Mouse (Mus musculus): ENCODE data around the gene Tubd1.

Tubd1 gene

GRCm38 (mm10) chr11:86558258-86558657 lies 13.5 kb downstream of the Tubd1 start:
- no peak for DNase-seq (ENCODE audit: low spot score)

- no peak for DNase-seq (ENCODE audit: low spot score)
Measured at GRCm38 (mm10) chr11:86568425-86568824, 23.6 kb downstream of the Tubd1 start.

DNA sequence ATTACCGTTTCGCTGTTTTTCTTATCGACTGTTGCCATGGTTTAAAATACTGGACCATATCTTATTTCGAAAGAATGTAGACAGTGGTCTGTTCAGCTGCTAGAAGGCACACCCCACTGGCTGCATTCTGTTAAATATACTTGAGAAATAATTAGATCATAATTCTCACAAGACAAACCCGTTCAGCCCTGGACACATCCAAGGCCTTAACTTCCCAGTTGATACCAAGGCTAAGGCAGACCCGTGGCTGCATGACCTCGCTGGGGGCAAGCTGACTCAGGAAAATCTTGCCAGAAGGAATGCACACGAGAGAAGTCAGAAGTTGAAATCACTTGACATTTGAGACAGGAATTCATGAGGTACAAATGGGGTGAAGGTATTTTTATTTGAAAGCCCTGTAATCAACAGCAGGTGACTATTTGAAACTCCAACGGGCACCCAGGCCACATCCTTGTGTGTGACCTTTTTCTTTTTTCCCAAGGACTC lies 25.5 kb downstream of the Tubd1 start:
- no peak for DNase-seq (ENCODE audit: low spot score)

GRCm38 (mm10) chr11:86571047-86571855 lies 26.5 kb downstream of the Tubd1 start:
- no peak for DNase-seq (ENCODE audit: low spot score)

- DNase-seq (ENCODE audit: low spot score), result no peak
Measured at GRCm38 (mm10) chr11:86571871-86572270, 27.1 kb downstream of the Tubd1 start.

GRCm38 (mm10) chr11:86572623-86573022 lies 27.8 kb downstream of the Tubd1 start:
- no peak for DNase-seq (ENCODE audit: low spot score)

DNA sequence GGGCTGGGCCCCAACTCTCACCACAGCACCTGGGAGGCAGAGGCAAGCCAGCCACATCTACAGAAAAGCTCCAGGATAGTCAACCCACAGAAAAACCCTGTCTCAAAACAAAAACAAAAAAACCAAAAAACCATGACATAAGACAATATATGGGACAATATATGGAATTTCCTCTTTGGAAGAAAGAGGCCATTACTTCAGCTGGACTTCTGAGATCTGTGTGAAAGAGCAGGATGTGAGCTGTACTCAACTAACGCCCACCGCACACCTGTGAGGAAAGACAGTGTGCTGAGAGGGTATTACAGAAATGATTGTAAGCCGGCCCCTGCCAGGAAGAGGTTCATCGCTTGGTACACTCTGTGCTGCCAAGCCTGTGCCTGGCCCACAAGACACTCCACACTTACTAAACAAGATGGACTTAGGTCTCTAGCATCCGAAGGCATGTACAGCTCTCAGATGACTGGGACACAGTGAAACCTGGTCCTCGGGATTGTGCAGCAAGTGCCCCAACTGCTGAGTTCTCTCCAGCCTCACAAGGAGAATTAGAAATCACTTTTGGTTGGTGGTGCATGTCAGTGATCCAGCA lies 28.9 kb downstream of the Tubd1 start:
- DNase-seq (ENCODE audit: low spot score), result no peak

GRCm38 (mm10) chr11:86574408-86574807 lies 29.6 kb downstream of the Tubd1 start:
- DNase-seq (ENCODE audit: low spot score), result no peak

DNA sequence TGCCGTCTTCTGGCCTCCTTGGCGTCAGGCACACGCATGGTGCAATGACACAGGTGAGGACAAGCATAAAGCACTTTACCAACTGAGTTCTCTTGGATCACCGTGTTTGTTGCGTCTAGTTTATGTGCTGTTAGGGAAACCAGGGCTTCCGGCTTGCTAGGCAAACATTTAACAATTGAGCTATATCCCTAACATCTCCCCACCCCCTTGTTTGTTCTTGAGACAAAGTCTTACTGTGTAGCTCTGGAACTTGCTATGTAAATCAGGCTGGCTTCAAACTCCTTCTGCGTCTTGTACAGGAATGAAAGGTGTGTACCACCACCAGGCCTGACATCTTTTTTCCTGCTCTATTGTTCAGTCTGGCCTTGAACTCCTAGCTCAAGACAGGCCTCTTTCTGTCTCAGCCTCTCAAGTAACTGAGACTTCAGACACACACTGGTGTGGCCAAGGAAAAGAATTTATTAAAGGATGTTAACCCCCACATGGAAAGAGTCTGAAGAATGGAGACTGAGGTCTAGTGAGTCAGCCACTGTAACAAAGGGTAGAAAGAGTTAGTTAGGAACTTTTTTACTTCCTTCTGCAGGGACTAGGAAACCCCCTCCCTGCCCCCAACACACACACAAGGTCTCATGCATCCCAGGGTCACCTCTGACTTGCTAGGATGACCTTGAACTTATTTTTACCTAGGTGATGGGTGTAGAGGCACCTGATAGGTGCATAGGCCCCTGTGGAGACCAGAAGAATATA lies 31.0 kb downstream of the Tubd1 start:
- DNase-seq (ENCODE audit: low spot score), result no peak

DNA sequence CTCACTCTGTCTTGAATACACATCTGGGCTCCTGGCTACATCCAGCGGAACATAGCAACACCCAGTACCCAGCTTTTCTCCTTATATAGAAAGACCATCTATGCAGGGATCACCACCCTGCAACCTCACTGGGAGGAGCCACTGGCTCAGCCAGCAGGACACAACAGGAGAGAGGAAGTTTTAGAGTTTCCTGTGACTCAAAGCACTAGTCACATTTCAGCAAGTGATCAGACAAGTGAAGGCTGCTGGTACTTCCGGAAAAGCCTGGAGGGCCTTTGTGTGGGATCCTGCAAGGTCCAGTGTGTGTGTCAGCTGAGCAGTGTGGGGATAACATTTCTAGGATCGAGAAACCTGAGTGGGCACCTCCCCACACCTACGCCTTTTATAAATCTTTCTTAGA lies 32.4 kb downstream of the Tubd1 start:
- DNase-seq (ENCODE audit: low spot score), result no peak

DNA sequence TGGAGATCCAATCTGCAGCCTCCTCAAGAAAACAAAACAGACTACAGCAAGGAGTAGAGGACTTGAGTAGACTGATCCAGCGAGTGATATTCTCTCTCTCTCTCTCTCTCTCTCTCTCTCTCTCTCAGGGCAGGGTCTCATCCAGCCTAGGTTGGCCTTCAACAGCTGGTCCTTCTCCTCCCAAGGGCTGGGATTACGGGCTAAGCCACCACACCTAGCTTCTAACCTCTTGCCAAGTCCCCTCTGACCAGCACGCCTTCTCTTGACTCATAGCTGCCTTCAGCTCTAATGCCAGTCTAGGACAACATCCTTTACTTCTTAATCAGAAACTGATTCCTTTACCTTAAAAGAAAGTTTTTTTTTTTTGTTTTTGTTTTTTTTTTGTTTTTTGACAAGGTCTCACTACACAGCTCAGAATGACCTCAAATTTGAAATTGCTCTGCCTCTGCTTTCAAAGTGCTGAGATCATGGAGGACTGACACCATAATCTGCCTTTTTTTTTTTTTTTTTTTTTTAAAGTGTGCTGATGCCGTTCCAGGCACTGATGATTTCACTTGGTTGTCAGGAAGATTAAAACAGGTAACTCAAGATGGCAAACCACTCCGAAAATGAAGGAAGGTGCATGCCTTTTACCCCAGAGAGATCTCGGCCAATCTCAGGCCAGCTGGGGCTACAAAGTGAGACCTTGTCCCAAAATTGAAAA lies 33.5 kb downstream of the Tubd1 start:
- DNase-seq (ENCODE audit: low spot score), result no peak

GRCm38 (mm10) chr11:86578809-86579730 lies 34.3 kb downstream of the Tubd1 start:
- no peak for DNase-seq (ENCODE audit: low spot score)

- no peak for DNase-seq (ENCODE audit: low spot score)
Measured at GRCm38 (mm10) chr11:86579731-86580318, 35.0 kb downstream of the Tubd1 start.

- no peak for DNase-seq (ENCODE audit: low spot score)
Measured at GRCm38 (mm10) chr11:86580319-86581113, 35.7 kb downstream of the Tubd1 start.

DNA sequence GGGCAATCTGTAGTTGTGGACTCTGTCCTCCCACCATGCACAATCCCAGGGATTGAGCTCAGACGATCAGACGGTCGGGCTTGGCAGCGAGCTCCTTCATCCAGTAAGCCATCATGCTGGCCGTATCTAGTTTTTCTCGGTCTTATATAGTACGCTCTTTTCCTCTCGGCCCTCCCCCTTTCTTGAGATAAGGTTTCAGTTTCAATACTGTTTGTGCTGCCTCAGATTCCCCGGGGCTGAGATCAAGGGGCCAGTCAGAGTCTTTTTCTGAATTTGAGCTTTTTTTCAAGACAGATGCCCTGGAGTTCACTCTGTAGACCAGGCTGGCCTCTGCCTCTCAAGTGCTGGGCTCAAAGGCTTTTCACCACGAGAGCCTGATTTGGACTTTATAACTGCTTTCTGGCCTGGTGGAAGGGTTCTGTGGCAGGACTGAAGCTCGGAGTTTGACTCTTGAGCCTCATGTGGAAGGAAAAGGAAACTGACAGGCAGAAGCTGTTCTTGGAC lies 36.5 kb downstream of the Tubd1 start:
- DNase-seq (ENCODE audit: low spot score), result no peak

GRCm38 (mm10) chr11:86581943-86582542 lies 37.3 kb downstream of the Tubd1 start:
- DNase-seq (ENCODE audit: low spot score), result no peak

GRCm38 (mm10) chr11:86582543-86583260 lies 37.9 kb downstream of the Tubd1 start:
- DNase-seq (ENCODE audit: low spot score), result no peak

- no peak for DNase-seq (ENCODE audit: low spot score)
Measured at GRCm38 (mm10) chr11:86583313-86583825, 38.6 kb downstream of the Tubd1 start.
